Mouse (Mus musculus) cortical plate, adult 2 months (tissue): Measurements from ENCODE around the gene Pknox2.

ENCODE experiments used
- CTCF ChIP-seq: fragments of 200-500 bp; IDR thresholded peaks from 2 replicates; pipeline ENCODE4 v1.5.1; 2011; ENCODE audit warnings: mild to moderate bottlenecking, control low read depth, low read length; ENCODE audit not compliant: insufficient read depth; ENCODE audit errors: extremely low read depth
- POLR2A ChIP-seq: fragments of 200-500 bp; IDR thresholded peaks from 2 replicates; pipeline ENCODE4 v1.6.1; 2011; ENCODE audit warnings: mild to moderate bottlenecking, low read length, control low read depth; ENCODE audit not compliant: insufficient read depth; ENCODE audit errors: extremely low read depth

GRCm38 (mm10) chr9:37124696-37125480 is 22.3 kb downstream of the Pknox2 start:
- no peak for TF ChIP-seq POLR2A
- TF ChIP-seq CTCF: peak; percentile 31; the same call in 1 of the 2 replicates
